In the genomic region with DNA sequence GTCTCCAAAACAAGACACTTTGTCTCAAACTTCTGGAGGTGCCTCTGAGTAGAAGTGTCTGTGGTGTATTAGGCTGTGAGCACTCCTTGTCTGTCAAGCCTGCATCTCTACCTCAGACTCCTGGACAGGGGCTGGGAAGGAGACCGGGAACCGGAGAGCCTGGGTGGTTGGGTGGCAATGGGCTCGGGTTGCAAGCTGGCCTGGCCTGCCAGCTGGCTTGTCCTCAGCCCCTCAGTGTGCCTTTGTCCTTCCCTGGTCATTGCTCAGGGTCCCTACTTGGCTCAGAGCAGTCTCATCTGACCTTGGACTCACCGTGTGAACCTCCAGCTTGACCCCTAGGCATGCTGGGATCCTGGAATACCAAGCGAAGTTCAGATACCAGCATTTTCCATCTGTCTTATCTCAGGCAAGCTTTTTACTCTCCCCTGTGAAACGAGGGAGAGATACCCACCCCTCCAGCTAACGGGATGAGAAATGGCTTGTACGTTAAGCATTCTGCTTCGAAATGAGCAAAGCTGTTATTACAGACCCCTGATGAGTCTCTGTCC, we compare ENCODE assay signal across 26 mouse cellular contexts. TPM values are rescaled to one million over a fixed set of nuclear protein-coding genes. Genes with fewer than 3 reads are reported as not detected.
DNase-seq lines count a peak whose midpoint lies in the region; TF ChIP-seq lines count a peak whose summit lies in the region.
"Had no signal": no experiment of that assay in that cellular context is flagged by ENCODE, and none has a peak within 500 bp of the region (broad histone marks: within the 10 kb centered on the region; RNA-seq: fewer than 3 reads in every experiment).

No protein-coding gene starts in this region.

- WGBS in heart, adult 2 months = 58% methylated on average over 9 of the region's 9 CpGs
- 60% methylated on average over 9 of the region's 9 CpGs for WGBS in embryonic facial prominence, embryonic 10.5 days

- no peaks in the 10 kb centered on the region for H3K79me2 ChIP-seq in heart, adult 2 months (replicated peaks; ENCODE audit: control insufficient read depth, insufficient read depth, low read length)

- H3K9me3 ChIP-seq in ES-Bruce4 (replicated peaks; ENCODE audit: control insufficient read depth, insufficient read depth, low read length, poor library complexity, severe bottlenecking) = no peaks in the 10 kb centered on the region
- H3K9me3 ChIP-seq in embryonic facial prominence, embryonic 10.5 days = no peaks in the 10 kb centered on the region
- H3K9me3 ChIP-seq: embryonic facial prominence, embryonic 15.5 days; liver, embryonic 13.5 days; midbrain, embryonic 12.5 days; neural tube, embryonic 13.5 days had no signal

- no peaks in the 10 kb centered on the region for H3K36me3 ChIP-seq in heart, adult 2 months (ENCODE audit: control insufficient read depth, insufficient read depth, low read length)
- no peaks in the 10 kb centered on the region for H3K36me3 ChIP-seq in ES-Bruce4 (ENCODE audit: control insufficient read depth, insufficient read depth, low read length, poor library complexity, severe bottlenecking)
- peaks cover 1% of the 10 kb centered on the region for H3K36me3 ChIP-seq in embryonic facial prominence, embryonic 10.5 days (replicated peaks)
- H3K36me3 ChIP-seq: embryonic facial prominence, embryonic 15.5 days; liver, embryonic 13.5 days had no signal

- TF ChIP-seq CTCF in heart, adult 2 months (IDR thresholded peaks at IDR 0.05) = no peak
- no peak for TF ChIP-seq CTCF in ES-Bruce4 (IDR thresholded peaks at IDR 0.05; ENCODE audit: low read depth, low read length)

- DNase-seq in heart, adult 2 months = no peak
- no peak for DNase-seq in heart, postnatal 4 days
- no peak for DNase-seq in embryonic facial prominence, embryonic 10.5 days (ENCODE audit: low spot score)
- peak; percentile 42 to 43 for DNase-seq in heart, postnatal 10 days
- DNase-seq in right cerebral cortex, adult 2 months (ENCODE audit: low spot score in 2 of 2) = no peak
- DNase-seq in adrenal gland, adult 18-20 months (ENCODE audit: low spot score in 2 of 2) = no peak
- no peak for DNase-seq in gastrocnemius, adult 18-20 months (ENCODE audit: low spot score)
- DNase-seq: adrenal gland, postnatal 25 days; cerebellum, adult 11-12 months; cerebellum, postnatal 25 days; embryo, embryonic 11 days; forebrain, postnatal 0 days; kidney, adult 18-20 months; kidney, postnatal 25 days; layer of hippocampus, adult 9-11 months; left cerebral cortex, postnatal 4 days; liver, embryonic 13.5 days; lung, embryonic 14.5 days; right cerebral cortex, adult 18-20 months; thymus, postnatal 14 days had no signal

- intact Hi-C loops in heart, adult 2 months (cut with DNase I) = no loop called here
- intact Hi-C loops in heart, postnatal 10 days (cut with DNase I) = no loop called here

- no peak overlapping the region for H3K4me3 ChIP-seq in heart, adult 2 months
- H3K4me3 ChIP-seq in ES-Bruce4 (ENCODE audit: low read depth, low read length) = no peak overlapping the region
- H3K4me3 ChIP-seq in embryonic facial prominence, embryonic 10.5 days = no peak overlapping the region
- H3K4me3 ChIP-seq: embryonic facial prominence, embryonic 15.5 days; left cerebral cortex, adult 2 months; liver, embryonic 13.5 days; midbrain, embryonic 12.5 days; neural tube, embryonic 13.5 days had no signal

- H3K27ac ChIP-seq in heart, adult 2 months = peak overlapping the region; percentile 32
- H3K27ac ChIP-seq in ES-Bruce4 (ENCODE audit: insufficient read depth, low read length) = peak overlapping the region; percentile 45
- peak overlapping the region; percentile 0; the same call in 1 of the 2 replicates for H3K27ac ChIP-seq in embryonic facial prominence, embryonic 10.5 days (replicated peaks)
- H3K27ac ChIP-seq: embryonic facial prominence, embryonic 15.5 days; left cerebral cortex, adult 2 months; liver, embryonic 13.5 days; midbrain, embryonic 12.5 days; neural tube, embryonic 13.5 days had no signal

- H3K9ac ChIP-seq in heart, adult 2 months (ENCODE audit: low read depth, low read length) = no peak overlapping the region
- H3K9ac ChIP-seq in ES-Bruce4 (ENCODE audit: low read depth, poor library complexity, severe bottlenecking) = no peak overlapping the region
- H3K9ac ChIP-seq: embryonic facial prominence, embryonic 15.5 days; forebrain, postnatal 0 days; liver, embryonic 13.5 days; lung, embryonic 14.5 days; midbrain, embryonic 12.5 days; neural tube, embryonic 13.5 days had no signal

- H3K4me1 ChIP-seq in heart, adult 2 months (ENCODE audit: control insufficient read depth, insufficient read depth, low read length) = peaks cover 29% of the 10 kb centered on the region
- peaks cover 11% of the 10 kb centered on the region for H3K4me1 ChIP-seq in ES-Bruce4 (ENCODE audit: control insufficient read depth, insufficient read depth, low read length)
- H3K4me1 ChIP-seq in embryonic facial prominence, embryonic 10.5 days = peaks cover 46% of the 10 kb centered on the region

- TF ChIP-seq EP300 in heart, adult 2 months (IDR thresholded peaks at IDR 0.05; ENCODE audit: insufficient read depth, low read depth, low read length) = no peak
- TF ChIP-seq EP300 in ES-Bruce4 (IDR thresholded peaks at IDR 0.05; ENCODE audit: insufficient read depth, low read depth, low read length) = peak; percentile 24; the same call in 1 of the 2 replicates

- H3K27me3 ChIP-seq in heart, adult 2 months (ENCODE audit: control insufficient read depth, insufficient read depth, low read length) = no peaks in the 10 kb centered on the region
- no peaks in the 10 kb centered on the region for H3K27me3 ChIP-seq in ES-Bruce4 (ENCODE audit: control insufficient read depth, insufficient read depth, low read length, poor library complexity, severe bottlenecking)
- H3K27me3 ChIP-seq in embryonic facial prominence, embryonic 10.5 days (replicated peaks; ENCODE audit: low read depth, poor library complexity, severe bottlenecking) = no peaks in the 10 kb centered on the region
- H3K27me3 ChIP-seq: CH12.LX; embryonic facial prominence, embryonic 15.5 days; liver, embryonic 13.5 days; midbrain, embryonic 12.5 days; neural tube, embryonic 13.5 days had no signal

- TF ChIP-seq POLR2A in heart, adult 2 months (IDR thresholded peaks at IDR 0.05; ENCODE audit: insufficient read depth, low read depth, low read length) = no peak
- no peak for TF ChIP-seq POLR2A in ES-Bruce4 (IDR thresholded peaks at IDR 0.05; ENCODE audit: insufficient read depth, low read length)

RNA-seq across cellular contexts. Expression of gene Clic4, which starts 36.6 kb away (rescaled TPM):
- total RNA-seq in heart, adult 2 months (2021) = 100 to 1,000 TPM; 248 to 249 TPM
- 148 and 227 TPM in 2 replicates for polyA plus RNA-seq in heart, adult 2 months (2012; rRNA removed)
- total RNA-seq in heart, postnatal 4 days (2021) = 100 to 1,000 TPM; 313 to 318 TPM
- 151 TPM in 2 replicates for polyA plus RNA-seq in ES-Bruce4 (2011; ENCODE audit: insufficient read depth, insufficient read length, low read depth, missing spikeins)
- polyA plus RNA-seq in embryonic facial prominence, embryonic 10.5 days (2016; fragmentation: Nextera tagmentation; extraction: Ambion mirVana) = 207 and 211 TPM in 2 replicates
- 100 to 1,000 TPM; 309 to 310 TPM for total RNA-seq in heart, postnatal 10 days (2021)
- 100 to 1,000 TPM in 1 of 2 experiments, 10 to 100 TPM in 1; 74.4 to 136 TPM for total RNA-seq in adrenal gland, adult 18-20 months (2021)
- 10 to 100 TPM; 27.6 to 40.4 TPM for total RNA-seq in gastrocnemius, adult 18-20 months (2021)

RNA-seq across cellular contexts. Expression of gene Srrm1, which starts 43.9 kb away (rescaled TPM):
- 10 to 100 TPM; 53.8 to 58.2 TPM for total RNA-seq in heart, adult 2 months (2021)
- polyA plus RNA-seq in heart, adult 2 months (2012; rRNA removed) = 25.0 and 35.0 TPM in 2 replicates
- 100 to 1,000 TPM; 132 to 135 TPM for total RNA-seq in heart, postnatal 4 days (2021)
- 410 and 411 TPM in 2 replicates for polyA plus RNA-seq in ES-Bruce4 (2011; ENCODE audit: insufficient read depth, insufficient read length, low read depth, missing spikeins)
- 240 and 247 TPM in 2 replicates for polyA plus RNA-seq in embryonic facial prominence, embryonic 10.5 days (2016; fragmentation: Nextera tagmentation; extraction: Ambion mirVana)
- total RNA-seq in heart, postnatal 10 days (2021) = 100 to 1,000 TPM in 1 of 2 experiments, 10 to 100 TPM in 1; 94.6 to 106 TPM
- 100 to 1,000 TPM in 1 of 2 experiments, 10 to 100 TPM in 1; 99.3 to 114 TPM for total RNA-seq in adrenal gland, adult 18-20 months (2021)
- total RNA-seq in gastrocnemius, adult 18-20 months (2021) = 10 to 100 TPM; 58.3 to 60.1 TPM

Comparison
In these comparisons a context has a peak if more than half of its experiments do, and no peak if none do; other contexts are left out.
1. DNase-seq: peak in heart, postnatal 10 days (2 of 2); none in heart, adult 2 months (0 of 2), heart, postnatal 4 days (single experiment), embryonic facial prominence, embryonic 10.5 days (single experiment), right cerebral cortex, adult 2 months (0 of 2), adrenal gland, adult 18-20 months (0 of 2) and gastrocnemius, adult 18-20 months (single experiment).
2. Peak in every context shown above with its lines, with median percentiles within 50 percentile points of each other: H3K27ac ChIP-seq.